In genomic region chr14:66522856-66523400, GRCm38 (mm10) we compare ENCODE assay signal across 9 mouse cellular contexts.
DNase-seq lines count a peak whose midpoint lies in the region; ATAC-seq and TF ChIP-seq lines count a peak whose summit lies in the region.
"Had no signal": no experiment of that assay in that cellular context is flagged by ENCODE, and none has a peak within 500 bp of the region (broad histone marks: within the 10 kb centered on the region; RNA-seq: fewer than 3 reads in every experiment).

No protein-coding gene starts in this region.

- H3K27ac ChIP-seq in lung, postnatal 0 days (ENCODE audit: low read length): no peak overlapping the region
- H3K27ac ChIP-seq in hindbrain, embryonic 11.5 days (ENCODE audit: low read depth, low read length): peak overlapping the region; percentile 27; the same call in 1 of the 2 replicates
- peak overlapping the region; percentile 67 for H3K27ac ChIP-seq in neural tube, embryonic 15.5 days (replicated peaks)
- H3K27ac ChIP-seq in limb, embryonic 10.5 days: no peak overlapping the region
- H3K27ac ChIP-seq in liver, postnatal 0 days (ENCODE audit: low read depth): no peak overlapping the region

- no peaks in the 10 kb centered on the region for H3K27me3 ChIP-seq in lung, postnatal 0 days (replicated peaks; ENCODE audit: insufficient read depth, low read length)
- H3K27me3 ChIP-seq in hindbrain, embryonic 11.5 days (ENCODE audit: control insufficient read depth, insufficient read depth, low read length): no peaks in the 10 kb centered on the region
- H3K27me3 ChIP-seq in neural tube, embryonic 15.5 days (replicated peaks): no peaks in the 10 kb centered on the region
- H3K27me3 ChIP-seq in limb, embryonic 10.5 days (ENCODE audit: low read depth, poor library complexity, severe bottlenecking): no peaks in the 10 kb centered on the region
- no peaks in the 10 kb centered on the region for H3K27me3 ChIP-seq in liver, postnatal 0 days (ENCODE audit: insufficient read depth, low read length)

- no peak for ATAC-seq in lung, postnatal 0 days
- no peak for ATAC-seq in hindbrain, embryonic 11.5 days (ENCODE audit: low FRiP score)
- no peak for ATAC-seq in neural tube, embryonic 15.5 days (ENCODE audit: low FRiP score)
- no peak for ATAC-seq in liver, postnatal 0 days

- DNase-seq in lung, postnatal 36 days: peak; percentile 23
- no peak for DNase-seq in lung, postnatal 0 days (ENCODE audit: low spot score)
- peak; percentile 40 for DNase-seq in cerebellum, adult 9-11 months
- DNase-seq in hindbrain, embryonic 11.5 days (ENCODE audit: low spot score): peak; percentile 13
- DNase-seq in limb, embryonic 10.5 days (ENCODE audit: low spot score): no peak
- no peak for DNase-seq in liver, postnatal 0 days

- H3K9ac ChIP-seq in lung, postnatal 0 days (replicated peaks; ENCODE audit: low read depth): no peak overlapping the region
- H3K9ac ChIP-seq in hindbrain, embryonic 11.5 days (ENCODE audit: low read depth, low read length): 0 out of 2 replicates have a peak overlapping the region, but pooled peaks have one; percentile 25
- H3K9ac ChIP-seq in neural tube, embryonic 15.5 days (replicated peaks): no peak overlapping the region
- H3K9ac ChIP-seq in liver, postnatal 0 days (replicated peaks): no peak overlapping the region

- H3K4me3 ChIP-seq in lung, postnatal 0 days (ENCODE audit: low read depth, low read length): no peak overlapping the region
- no peak overlapping the region for H3K4me3 ChIP-seq in hindbrain, embryonic 11.5 days (ENCODE audit: low read depth, low read length)
- no peak overlapping the region for H3K4me3 ChIP-seq in neural tube, embryonic 15.5 days (replicated peaks)
- H3K4me3 ChIP-seq in limb, embryonic 10.5 days: no peak overlapping the region
- H3K4me3 ChIP-seq in liver, postnatal 0 days (ENCODE audit: low read depth, low read length): no peak overlapping the region
- H3K4me3 ChIP-seq: erythroblast, embryonic 14.5 days had no signal

- TF ChIP-seq CTCF in lung, postnatal 0 days (IDR thresholded peaks at IDR 0.05): no peak
- no peak for TF ChIP-seq CTCF in liver, postnatal 0 days (IDR thresholded peaks at IDR 0.05; ENCODE audit: low read depth)

- no peak for TF ChIP-seq EP300 in lung, postnatal 0 days (IDR thresholded peaks at IDR 0.05)
- no peak for TF ChIP-seq EP300 in liver, postnatal 0 days (IDR thresholded peaks at IDR 0.05; ENCODE audit: low read depth)

- WGBS in lung, postnatal 0 days: 67% methylated on average over 6 of the region's 6 CpGs
- WGBS in hindbrain, embryonic 11.5 days: 73% methylated on average over 6 of the region's 6 CpGs
- WGBS in neural tube, embryonic 15.5 days: 56% methylated on average over 6 of the region's 6 CpGs
- 80% methylated on average over 6 of the region's 6 CpGs for WGBS in limb, embryonic 10.5 days
- WGBS in liver, postnatal 0 days (ENCODE audit: insufficient replicate concordance): 72% methylated on average over 6 of the region's 6 CpGs

- H3K9me3 ChIP-seq in lung, postnatal 0 days (ENCODE audit: low read length): no peaks in the 10 kb centered on the region
- no peaks in the 10 kb centered on the region for H3K9me3 ChIP-seq in hindbrain, embryonic 11.5 days (ENCODE audit: control insufficient read depth, low read length)
- H3K9me3 ChIP-seq in neural tube, embryonic 15.5 days (replicated peaks): no peaks in the 10 kb centered on the region
- no peaks in the 10 kb centered on the region for H3K9me3 ChIP-seq in limb, embryonic 10.5 days (replicated peaks)
- H3K9me3 ChIP-seq in liver, postnatal 0 days (ENCODE audit: low read length): no peaks in the 10 kb centered on the region
- H3K9me3 ChIP-seq: G1E had no signal

- no peaks in the 10 kb centered on the region for H3K36me3 ChIP-seq in lung, postnatal 0 days (ENCODE audit: insufficient read depth, low read length)
- no peaks in the 10 kb centered on the region for H3K36me3 ChIP-seq in hindbrain, embryonic 11.5 days (ENCODE audit: control insufficient read depth, insufficient read depth, low read length)
- no peaks in the 10 kb centered on the region for H3K36me3 ChIP-seq in neural tube, embryonic 15.5 days
- H3K36me3 ChIP-seq in limb, embryonic 10.5 days: no peaks in the 10 kb centered on the region
- no peaks in the 10 kb centered on the region for H3K36me3 ChIP-seq in liver, postnatal 0 days (replicated peaks; ENCODE audit: insufficient read depth, low read length)
- H3K36me3 ChIP-seq: G1E had no signal

- no peaks in the 10 kb centered on the region for H3K4me1 ChIP-seq in lung, postnatal 0 days (ENCODE audit: insufficient read depth, low read depth, low read length)
- peaks cover 5% of the 10 kb centered on the region; the same call in 1 of the 2 replicates for H3K4me1 ChIP-seq in hindbrain, embryonic 11.5 days (replicated peaks; ENCODE audit: control insufficient read depth, insufficient read depth, low read length)
- peaks cover 14% of the 10 kb centered on the region for H3K4me1 ChIP-seq in neural tube, embryonic 15.5 days
- H3K4me1 ChIP-seq in limb, embryonic 10.5 days: no peaks in the 10 kb centered on the region
- H3K4me1 ChIP-seq in liver, postnatal 0 days (ENCODE audit: insufficient read depth): no peaks in the 10 kb centered on the region

- no peak overlapping the region for H3K4me2 ChIP-seq in lung, postnatal 0 days (replicated peaks; ENCODE audit: low read depth, low read length)
- no peak overlapping the region for H3K4me2 ChIP-seq in hindbrain, embryonic 11.5 days (replicated peaks; ENCODE audit: low read depth, low read length)
- no peak overlapping the region for H3K4me2 ChIP-seq in neural tube, embryonic 15.5 days
- H3K4me2 ChIP-seq in liver, postnatal 0 days (ENCODE audit: low read depth, low read length): no peak overlapping the region

Comparison
In these comparisons a context has a peak if more than half of its experiments do, and no peak if none do; other contexts are left out.
1. DNase-seq: peak in lung, postnatal 36 days (single experiment), cerebellum, adult 9-11 months (single experiment) and hindbrain, embryonic 11.5 days (single experiment); none in lung, postnatal 0 days (single experiment), limb, embryonic 10.5 days (single experiment) and liver, postnatal 0 days (single experiment).
2. H3K27ac ChIP-seq: peak in hindbrain, embryonic 11.5 days (single experiment) and neural tube, embryonic 15.5 days (single experiment); none in lung, postnatal 0 days (single experiment), limb, embryonic 10.5 days (single experiment) and liver, postnatal 0 days (single experiment).